In genomic region chr1:69108159-69108925, GRCm38 (mm10) we compare ENCODE assay signal across 8 mouse cellular contexts. TPM values are rescaled to one million over a fixed set of nuclear protein-coding genes. Genes with fewer than 3 reads are reported as not detected.
DNase-seq lines count a peak whose midpoint lies in the region; ATAC-seq and TF ChIP-seq lines count a peak whose summit lies in the region.

No protein-coding gene starts in this region.

- TF ChIP-seq CTCF in layer of hippocampus, adult 2 months (conservative IDR thresholded peaks at IDR 0.05) = no peak
- TF ChIP-seq CTCF in lung, adult 2 months (IDR thresholded peaks at IDR 0.05; ENCODE audit: insufficient read depth, low read length) = no peak

- H3K27ac ChIP-seq in embryonic facial prominence, embryonic 13.5 days = no peak overlapping the region
- H3K27ac ChIP-seq in layer of hippocampus, adult 2 months = peak overlapping the region; percentile 55; the same call in 1 of the 2 replicates

- H3K4me3 ChIP-seq in embryonic facial prominence, embryonic 13.5 days = peak overlapping the region; percentile 52
- H3K4me3 ChIP-seq in layer of hippocampus, adult 2 months = peak overlapping the region; percentile 65
- H3K4me3 ChIP-seq in lung, adult 2 months (replicated peaks; ENCODE audit: extremely low read depth, low read depth, low read length) = peak overlapping the region; percentile 48

- no peaks in the 10 kb centered on the region for H3K36me3 ChIP-seq in embryonic facial prominence, embryonic 13.5 days

- no peaks in the 10 kb centered on the region for H3K9me3 ChIP-seq in embryonic facial prominence, embryonic 13.5 days

- peak overlapping the region; percentile 60 for H3K9ac ChIP-seq in embryonic facial prominence, embryonic 13.5 days

- peak; percentile 71; the same call in 1 of the 2 replicates for ATAC-seq in embryonic facial prominence, embryonic 13.5 days (ENCODE audit: insufficient number of reproducible peaks, insufficient read depth, low FRiP score, low TSS enrichment, low read depth)
- no peak for ATAC-seq in activated CD4-positive, CD25-positive, alpha-beta regulatory T cell, adult 4 months

- peak overlapping the region; percentile 90 for H3K4me2 ChIP-seq in embryonic facial prominence, embryonic 13.5 days

- no peak for TF ChIP-seq POLR2A in lung, adult 2 months (IDR thresholded peaks at IDR 0.05; ENCODE audit: borderline replicate concordance, extremely low read depth, low read depth, low read length)

- peaks cover 67% of the 10 kb centered on the region for H3K27me3 ChIP-seq in embryonic facial prominence, embryonic 13.5 days

- DNase-seq in urinary bladder, postnatal 14 days (ENCODE audit: low spot score) = peak; percentile 32
- no peak for DNase-seq in urinary bladder, postnatal 10 days (ENCODE audit: low spot score)
- peak; percentile 70 for DNase-seq in heart, postnatal 4 days
- DNase-seq in layer of hippocampus, adult 2 months (ENCODE audit: low spot score in 2 of 2) = peak in 1 of 2 experiments; percentile 31
- peak; percentile 41 for DNase-seq in lung, adult 2 months
- DNase-seq in retina, embryonic 14.5 days (ENCODE audit: low spot score) = peak; percentile 70

- 4% methylated on average over 20 of the region's 20 CpGs for WGBS in embryonic facial prominence, embryonic 13.5 days
- 5% methylated on average over 20 of the region's 20 CpGs for WGBS in lung, adult 2 months

- H3K4me1 ChIP-seq in embryonic facial prominence, embryonic 13.5 days = peaks cover 27% of the 10 kb centered on the region
- no peaks in the 10 kb centered on the region for H3K4me1 ChIP-seq in lung, adult 2 months (ENCODE audit: control insufficient read depth, insufficient read depth, low read length)

RNA-seq across cellular contexts. Expression of gene Erbb4, which starts 0.5 kb away (rescaled TPM):
- 0.56 and 0.73 TPM in 2 replicates for polyA plus RNA-seq in embryonic facial prominence, embryonic 13.5 days (2015; fragmentation: Nextera tagmentation; extraction: Ambion mirVana)
- total RNA-seq in heart, postnatal 4 days (2021) = 10 to 100 TPM; 26.5 to 28.0 TPM
- total RNA-seq in layer of hippocampus, adult 2 months (2021) = 10 to 100 TPM; 46.2 to 48.6 TPM
- 0.16 and 0.26 TPM in 2 replicates for polyA plus RNA-seq in lung, adult 2 months (2012; rRNA removed)
- polyA plus RNA-seq in activated CD4-positive, CD25-positive, alpha-beta regulatory T cell, adult 4 months (2017; shearing (Covaris generic)) = not detected
